Mouse (Mus musculus) limb, embryonic 11.5 days (tissue): ENCODE measurements around the gene Slc37a2. TPM values are rescaled to one million over a fixed set of nuclear protein-coding genes. Genes with fewer than 3 reads are reported as not detected.

ENCODE experiments used
- ATAC-seq: fragments of 200-750 bp; cut with Nextera tagmentation; 2 replicates; pipeline ENCODE4 v1.8.0; 2017; ENCODE audit warnings: low read depth; ENCODE audit not compliant: insufficient number of reproducible peaks, low FRiP score, low TSS enrichment
- DNase-seq: peaks from one replicate; pipeline ENCODE4 v3.0.0-alpha.2; 2015; ENCODE audit warnings: low spot score
- H3K27ac ChIP-seq: fragments of 300-500 bp; sonication (generic); replicated peaks from 2 replicates; pipeline ENCODE4 v1.5.1; 2014; ENCODE audit warnings: low read depth, mild to moderate bottlenecking, low read length
- H3K27me3 ChIP-seq: fragments of 300-500 bp; sonication (generic); 2 replicates; pipeline ENCODE4 v1.6.1; 2014; ENCODE audit warnings: mild to moderate bottlenecking, low read length, mixed read lengths; ENCODE audit not compliant: control insufficient read depth, insufficient read depth
- H3K36me3 ChIP-seq: fragments of 300-500 bp; sonication (generic); 2 replicates; pipeline ENCODE4 v1.6.1; 2014; ENCODE audit warnings: mild to moderate bottlenecking, low read length, moderate library complexity, mixed read lengths; ENCODE audit not compliant: control insufficient read depth, insufficient read depth
- H3K4me1 ChIP-seq: fragments of 300-500 bp; sonication (generic); 2 replicates; pipeline ENCODE4 v1.6.1; 2014; ENCODE audit warnings: low read length, mixed read lengths; ENCODE audit not compliant: control insufficient read depth, insufficient read depth
- H3K4me2 ChIP-seq: fragments of 300-500 bp; sonication (generic); 2 replicates; pipeline ENCODE4 v1.6.1; 2014; ENCODE audit warnings: low read depth, mild to moderate bottlenecking, moderate library complexity; ENCODE audit not compliant: severe bottlenecking
- H3K4me3 ChIP-seq: fragments of 300-500 bp; sonication (generic); 2 replicates; pipeline ENCODE4 v1.5.1; 2014; ENCODE audit warnings: low read depth, low read length
- H3K9ac ChIP-seq: fragments of 300-500 bp; sonication (generic); 2 replicates; pipeline ENCODE4 v1.6.1; 2014; ENCODE audit warnings: mild to moderate bottlenecking, low read length
- H3K9me3 ChIP-seq: fragments of 300-500 bp; sonication (generic); 2 replicates; pipeline ENCODE4 v1.6.1; 2016; ENCODE audit warnings: low read length; ENCODE audit not compliant: control insufficient read depth
- WGBS: fragments of 180-500 bp; shearing (Covaris S2); extraction: QIAGEN DNeasy Blood & Tissue Kit; methylation state at CpG from one replicate; pipeline ENCODE4 v1.1.7; 2014; 5-methylcytosine and 5-hydroxymethylcytosine counted together
- polyA plus RNA-seq: library from polyadenylated mRNA; unstranded; fragments of >200 nt; fragmentation: Nextera tagmentation; extraction: Ambion mirVana; gene quantifications from 2 replicates; pipeline ENCODE4 v1.2.1, GENCODE M21; 2014

Slc37a2 gene
- polyA plus RNA-seq, 1 experiment from 2014 or later, result 1.4 TPM

GRCm38 (mm10) chr9:37178911-37179310 lies 76.6 kb downstream of the Slc37a2 start:
- no peak overlapping the region for H3K4me3 ChIP-seq
- H3K4me2 ChIP-seq, result no peak overlapping the region
- H3K9ac ChIP-seq, result no peak overlapping the region
- no peaks in the 10 kb centered on the region for H3K36me3 ChIP-seq
- H3K4me1 ChIP-seq, result peaks cover 10% of the 10 kb centered on the region; the same call in 1 of the 2 replicates
- peaks cover 2% of the 10 kb centered on the region; the same call in 1 of the 2 replicates for H3K27me3 ChIP-seq
- DNase-seq (no peak), ATAC-seq (no peak)
- H3K9me3 ChIP-seq, result no peaks in the 10 kb centered on the region
- 33% methylated on average over 4 of the region's 4 CpGs for WGBS
- H3K27ac ChIP-seq, result no peak overlapping the region

Other genes starting within 250 kb of the Slc37a2 start
- 11.3 and 12.4 TPM in 2 replicates for gene Pknox2, start 108.3 kb downstream of the Slc37a2 start, polyA plus RNA-seq
- gene Tmem218, start 47.5 kb downstream of the Slc37a2 start, polyA plus RNA-seq, result 11.4 and 11.5 TPM in 2 replicates
- 6.1 and 6.6 TPM in 2 replicates for gene Ccdc15, start 92.7 kb upstream of the Slc37a2 start, polyA plus RNA-seq
- 0.07 TPM in 1 of 2 replicates, not detected in the other for gene Hepacam, start 111.6 kb upstream of the Slc37a2 start, polyA plus RNA-seq
- 6.6 and 9.0 TPM in 2 replicates for gene Robo4, start 146.2 kb upstream of the Slc37a2 start, polyA plus RNA-seq
- gene Robo3, start 177.5 kb upstream of the Slc37a2 start, polyA plus RNA-seq, result 0.16 and 0.33 TPM in 2 replicates
- gene Msantd2, start 233.6 kb upstream of the Slc37a2 start, polyA plus RNA-seq, result 34.1 and 35.6 TPM in 2 replicates